Mouse (Mus musculus) heart, embryonic 11.5 days (tissue): Measurements from ENCODE around the gene Prh1. TPM values are rescaled to one million over a fixed set of nuclear protein-coding genes. Genes with fewer than 3 reads are reported as not detected.
"Not testable (repeated sequence)": the region's sequence is repeated elsewhere in the genome, so short reads cannot be mapped to it uniquely, and the experiment has no call there.

Source experiments
- ATAC-seq: fragments of 200-750 bp; cut with Nextera tagmentation; replicated peaks from 2 replicates; pipeline ENCODE4 v1.8.0; 2017; ENCODE audit warnings: moderate library complexity; ENCODE audit not compliant: insufficient number of reproducible peaks, low FRiP score, low TSS enrichment
- H3K27ac ChIP-seq: fragments of 300-500 bp; sonication (generic); 2 replicates; pipeline ENCODE4 v1.5.1; 2014; ENCODE audit warnings: mild to moderate bottlenecking, low read depth, low read length
- H3K27me3 ChIP-seq: fragments of 300-500 bp; sonication (generic); 2 replicates; pipeline ENCODE4 v1.6.1; 2014; ENCODE audit warnings: mild to moderate bottlenecking, low read length, mixed read lengths; ENCODE audit not compliant: control insufficient read depth, insufficient read depth
- H3K36me3 ChIP-seq: fragments of 300-500 bp; sonication (generic); 2 replicates; pipeline ENCODE4 v1.6.1; 2014; ENCODE audit warnings: mild to moderate bottlenecking, low read length, moderate library complexity, mixed read lengths; ENCODE audit not compliant: control insufficient read depth, insufficient read depth
- H3K4me1 ChIP-seq: fragments of 300-500 bp; sonication (generic); 2 replicates; pipeline ENCODE4 v1.6.1; 2014; ENCODE audit warnings: low read length; ENCODE audit not compliant: control insufficient read depth, insufficient read depth
- H3K4me2 ChIP-seq: fragments of 300-500 bp; sonication (generic); 2 replicates; pipeline ENCODE4 v1.6.1; 2014; ENCODE audit warnings: mild to moderate bottlenecking, moderate library complexity
- H3K4me3 ChIP-seq: fragments of 300-500 bp; sonication (generic); 2 replicates; pipeline ENCODE4 v1.5.1; 2014; ENCODE audit warnings: low read depth, low read length
- H3K9ac ChIP-seq: fragments of 300-500 bp; sonication (generic); 2 replicates; pipeline ENCODE4 v1.6.1; 2014; ENCODE audit warnings: mild to moderate bottlenecking, low read depth, low read length, moderate library complexity
- H3K9me3 ChIP-seq: fragments of 300-500 bp; sonication (generic); replicated peaks from 2 replicates; pipeline ENCODE4 v1.6.1; 2016; ENCODE audit warnings: low read length; ENCODE audit not compliant: control insufficient read depth
- WGBS: fragments of 180-500 bp; shearing (Covaris S2); extraction: QIAGEN DNeasy Blood & Tissue Kit; methylation state at CpG from one replicate; pipeline ENCODE4 v1.1.7; 2014; ENCODE audit not compliant: insufficient replicate concordance; 5-methylcytosine and 5-hydroxymethylcytosine counted together
- polyA plus RNA-seq: library from polyadenylated mRNA; unstranded; fragments of >200 nt; fragmentation: Nextera tagmentation; extraction: Ambion mirVana; gene quantifications from 2 replicates; pipeline ENCODE4 v1.2.1, GENCODE M21; 2014

Prh1 gene
- not detected in 2 replicates for polyA plus RNA-seq

DNA sequence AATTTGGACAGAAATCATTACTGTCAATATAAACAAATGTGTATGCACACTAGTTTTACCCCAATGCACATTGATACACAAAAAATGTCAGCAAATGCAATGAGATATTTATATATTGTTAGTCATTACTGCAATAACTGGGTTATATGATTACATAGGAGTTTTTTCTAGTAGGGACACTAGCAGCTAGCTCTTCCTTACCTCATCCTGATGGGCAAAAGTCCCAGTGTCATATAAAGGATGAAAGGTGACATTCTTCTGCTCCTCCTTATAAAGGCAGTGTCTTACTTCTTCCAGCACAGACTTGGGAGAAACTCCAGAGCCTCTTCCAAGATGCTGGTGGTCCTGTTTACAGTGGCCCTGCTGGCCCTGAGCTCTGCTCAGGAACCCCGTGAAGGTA lies at the start of gene Prh1:
Gene Prh1 (plus strand): TSS at position 301 of the 400 bp plus-strand sequence.
- not testable (repeated sequence) for H3K36me3 ChIP-seq, H3K4me1 ChIP-seq, H3K4me2 ChIP-seq, H3K27ac ChIP-seq, H3K27me3 ChIP-seq, ATAC-seq, H3K9me3 ChIP-seq, H3K4me3 ChIP-seq, H3K9ac ChIP-seq
- 61% methylated on average over 1 of the region's 1 CpGs for WGBS

DNA sequence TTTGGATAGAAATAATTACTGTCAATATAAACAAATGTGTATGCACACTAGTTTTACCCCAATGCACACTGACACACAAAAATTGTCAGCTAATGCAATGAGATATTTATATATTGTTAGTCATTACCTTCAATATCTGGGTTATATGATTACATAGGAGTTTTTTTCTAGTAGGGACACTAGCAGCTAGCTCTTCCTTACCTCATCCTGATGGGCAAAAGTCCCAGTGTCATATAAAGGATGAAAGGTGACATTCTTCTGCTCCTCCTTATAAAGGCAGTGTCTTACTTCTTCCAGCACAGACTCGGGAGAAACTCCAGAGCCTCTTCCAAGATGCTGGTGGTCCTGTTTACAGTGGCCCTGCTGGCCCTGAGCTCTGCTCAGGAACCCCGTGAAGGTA lies 26.0 kb downstream of the Prh1 start, which contains the start of gene Prp2:
Gene Prp2 (plus strand): TSS at position 301 of the 400 bp plus-strand sequence.
- not testable (repeated sequence) for H3K4me2 ChIP-seq, H3K27me3 ChIP-seq, H3K4me3 ChIP-seq, ATAC-seq, H3K27ac ChIP-seq, H3K9me3 ChIP-seq, H3K36me3 ChIP-seq, H3K9ac ChIP-seq, H3K4me1 ChIP-seq
- 69% methylated on average over 2 of the region's 2 CpGs for WGBS

Other genes starting within 250 kb of the Prh1 start
- not detected in 2 replicates for gene Gm8882, start 205.7 kb upstream of the Prh1 start, polyA plus RNA-seq
- not detected in 2 replicates for gene Prp2, start 26.1 kb downstream of the Prh1 start, polyA plus RNA-seq
- not detected in 2 replicates for gene A630073D07Rik, start 81.7 kb downstream of the Prh1 start, polyA plus RNA-seq
- gene Tas2r120, start 87.1 kb downstream of the Prh1 start, polyA plus RNA-seq, result not detected in 2 replicates
- gene Tas2r121, start 131.2 kb downstream of the Prh1 start, polyA plus RNA-seq, result not detected in 2 replicates
- gene Tas2r122, start 142.1 kb downstream of the Prh1 start, polyA plus RNA-seq, result not detected in 2 replicates
- not detected in 2 replicates for gene Tas2r115, start 168.2 kb downstream of the Prh1 start, polyA plus RNA-seq
- not detected in 2 replicates for gene Tas2r124, start 184.9 kb downstream of the Prh1 start, polyA plus RNA-seq
- not detected in 2 replicates for gene Tas2r102, start 192.3 kb downstream of the Prh1 start, polyA plus RNA-seq
- gene Tas2r136, start 208.4 kb downstream of the Prh1 start, polyA plus RNA-seq, result not detected in 2 replicates
- gene Tas2r117, start 233.0 kb downstream of the Prh1 start, polyA plus RNA-seq, result not detected in 2 replicates